Mouse (Mus musculus): ENCODE results near the gene Arf4. TPM values are rescaled to one million over a fixed set of nuclear protein-coding genes. Genes with fewer than 3 reads are reported as not detected.

The Arf4 gene
- total and polyA plus RNA-seq, 2 experiments from 2014 or later: 149 to 404 TPM

DNA sequence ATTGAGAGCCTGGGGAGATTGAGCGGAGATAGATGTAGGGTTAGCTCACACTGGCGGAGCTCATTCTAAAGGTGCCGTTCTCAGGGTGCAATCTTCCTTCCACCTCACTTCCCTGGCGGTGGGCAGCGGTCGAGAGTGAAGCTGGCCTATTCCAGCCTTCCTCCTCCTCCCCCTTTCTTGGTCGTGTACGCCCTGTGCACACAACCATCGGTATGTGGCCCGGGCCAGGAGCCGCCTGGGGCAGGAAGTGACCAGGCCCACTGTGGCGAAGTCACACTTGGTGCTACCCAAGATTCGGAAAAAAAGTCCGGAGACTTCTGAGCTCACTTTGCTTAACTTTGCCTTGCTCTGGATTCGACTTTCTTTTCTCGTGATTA, 822 bp downstream of the Arf4 start:
- Histone ChIP-seq H3K4me2 (ENCODE audit: low read depth, low read length, poor library complexity, severe bottlenecking) (peak overlapping the region; percentile 62), H3K4me3 (ENCODE audit: low read depth, low read length) (peak overlapping the region; percentile 89), H3K27me3 (ENCODE audit: insufficient read depth, low read length) (no peaks in the 10 kb centered on the region), H3K9ac (replicated peaks; ENCODE audit: low read length, poor library complexity, severe bottlenecking) (peak overlapping the region; percentile 87), H3K27ac (ENCODE audit: low read depth, low read length) (peak overlapping the region; percentile 96), H3K9me3 (ENCODE audit: low read length) (no peaks in the 10 kb centered on the region), H3K36me3 (ENCODE audit: insufficient read depth, low read length) (no peaks in the 10 kb centered on the region; the same call in 1 of the 2 replicates), H3K4me1 (ENCODE audit: insufficient read depth, low read length) (peaks cover 9% of the 10 kb centered on the region)
- TF ChIP-seq CTCF (IDR thresholded peaks at IDR 0.05): no peak
- DNase-seq (ENCODE audit: low spot score): peak; percentile 33
- 0% methylated on average over 16 of the region's 16 CpGs for WGBS
- no peak for ATAC-seq (ENCODE audit: low FRiP score)

GRCm38 (mm10) chr14:26639251-26639650, 1.4 kb downstream of the Arf4 start:
- no peaks in the 10 kb centered on the region for H3K9me3 ChIP-seq (ENCODE audit: low read length)
- peak overlapping the region; percentile 47; the same call in 1 of the 2 replicates for H3K27ac ChIP-seq (ENCODE audit: low read depth, low read length)
- H3K4me3 ChIP-seq (ENCODE audit: low read depth, low read length): peak overlapping the region; percentile 89
- H3K4me2 ChIP-seq (ENCODE audit: low read depth, low read length, poor library complexity, severe bottlenecking): peak overlapping the region; percentile 62
- ATAC-seq (ENCODE audit: low FRiP score) (no peak), DNase-seq (ENCODE audit: low spot score) (peak; percentile 31)
- 2% methylated on average over 11 of the region's 11 CpGs for WGBS
- no peaks in the 10 kb centered on the region for H3K27me3 ChIP-seq (ENCODE audit: insufficient read depth, low read length)
- H3K4me1 ChIP-seq (ENCODE audit: insufficient read depth, low read length): peaks cover 9% of the 10 kb centered on the region
- no peaks in the 10 kb centered on the region for H3K36me3 ChIP-seq (ENCODE audit: insufficient read depth, low read length)
- H3K9ac ChIP-seq (replicated peaks; ENCODE audit: low read length, poor library complexity, severe bottlenecking): peak overlapping the region; percentile 87
- no peak for TF ChIP-seq CTCF (IDR thresholded peaks at IDR 0.05)

- H3K36me3 ChIP-seq (ENCODE audit: insufficient read depth, low read length): no peaks in the 10 kb centered on the region
- no peak for ATAC-seq (ENCODE audit: low FRiP score)
- peak; percentile 55 for TF ChIP-seq CTCF (IDR thresholded peaks at IDR 0.05)
- 23% methylated on average over 2 of the region's 2 CpGs for WGBS
- no peaks in the 10 kb centered on the region for H3K9me3 ChIP-seq (ENCODE audit: low read length)
- H3K27me3 ChIP-seq (ENCODE audit: insufficient read depth, low read length): no peaks in the 10 kb centered on the region
- H3K4me3 ChIP-seq (ENCODE audit: low read depth, low read length): peak overlapping the region; percentile 89
- peaks cover 9% of the 10 kb centered on the region for H3K4me1 ChIP-seq (ENCODE audit: insufficient read depth, low read length)
- DNase-seq (ENCODE audit: low spot score): peak; percentile 43
- peak overlapping the region; percentile 62 for H3K4me2 ChIP-seq (ENCODE audit: low read depth, low read length, poor library complexity, severe bottlenecking)
- H3K27ac ChIP-seq (ENCODE audit: low read depth, low read length): no peak overlapping the region
- peak overlapping the region; percentile 87 for H3K9ac ChIP-seq (replicated peaks; ENCODE audit: low read length, poor library complexity, severe bottlenecking)
Observed at GRCm38 (mm10) chr14:26639961-26640360, 2.1 kb downstream of the Arf4 start.

- Histone ChIP-seq H3K9me3 (ENCODE audit: low read length) (no peaks in the 10 kb centered on the region), H3K4me1 (ENCODE audit: insufficient read depth, low read length) (peaks cover 11% of the 10 kb centered on the region), H3K9ac (replicated peaks; ENCODE audit: low read length, poor library complexity, severe bottlenecking) (no peak overlapping the region), H3K36me3 (ENCODE audit: insufficient read depth, low read length) (peaks cover 6% of the 10 kb centered on the region; the same call in 1 of the 2 replicates), H3K27ac (ENCODE audit: low read depth, low read length) (no peak overlapping the region), H3K27me3 (ENCODE audit: insufficient read depth, low read length) (no peaks in the 10 kb centered on the region), H3K4me2 (ENCODE audit: low read depth, low read length, poor library complexity, severe bottlenecking) (no peak overlapping the region), H3K4me3 (ENCODE audit: low read depth, low read length) (no peak overlapping the region)
- no peak for ATAC-seq (ENCODE audit: low FRiP score)
- no peak for DNase-seq (ENCODE audit: low spot score)
- no peak for TF ChIP-seq CTCF (IDR thresholded peaks at IDR 0.05)
- 67% methylated on average over 3 of the region's 3 CpGs for WGBS
Observed at GRCm38 (mm10) chr14:26643006-26643624, 5.2 kb downstream of the Arf4 start.

DNA sequence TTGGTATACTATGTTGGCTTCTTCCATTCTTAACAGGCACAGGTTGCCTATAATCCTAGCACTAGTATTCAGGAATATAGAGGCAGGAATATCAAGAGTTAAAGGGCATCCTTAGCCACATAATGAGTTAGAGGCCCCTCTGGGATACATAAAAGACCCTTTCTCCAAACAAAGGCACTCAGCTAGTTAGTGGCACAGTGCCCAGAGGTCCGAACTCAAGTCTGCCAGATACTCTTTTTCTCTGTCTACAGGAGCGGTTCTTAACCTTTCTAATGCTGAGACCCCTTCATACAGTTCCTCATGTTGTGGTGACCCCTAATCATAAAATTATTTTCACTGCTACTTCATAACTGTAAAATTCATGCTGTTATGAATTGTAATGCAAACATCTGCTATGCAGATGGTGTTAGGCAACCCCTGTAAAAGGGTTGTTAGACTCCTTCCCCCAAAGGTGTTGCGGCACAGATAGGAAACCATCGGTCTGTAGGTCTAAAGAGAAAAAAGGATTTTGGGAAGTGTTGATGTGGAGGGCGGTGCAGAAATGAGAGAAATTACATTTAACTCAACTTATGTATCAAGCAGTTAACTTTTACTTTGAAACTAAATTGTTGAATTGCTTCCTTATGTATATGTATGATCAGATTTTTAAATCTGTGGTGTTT, 8.2 kb downstream of the Arf4 start:
- Histone ChIP-seq H3K4me1 (ENCODE audit: insufficient read depth, low read length) (peaks cover 4% of the 10 kb centered on the region; the same call in 1 of the 2 replicates), H3K4me3 (ENCODE audit: low read depth, low read length) (no peak overlapping the region), H3K9ac (replicated peaks; ENCODE audit: low read length, poor library complexity, severe bottlenecking) (no peak overlapping the region), H3K9me3 (ENCODE audit: low read length) (no peaks in the 10 kb centered on the region), H3K4me2 (ENCODE audit: low read depth, low read length, poor library complexity, severe bottlenecking) (no peak overlapping the region), H3K27me3 (ENCODE audit: insufficient read depth, low read length) (no peaks in the 10 kb centered on the region), H3K27ac (ENCODE audit: low read depth, low read length) (no peak overlapping the region), H3K36me3 (ENCODE audit: insufficient read depth, low read length) (peaks cover 8% of the 10 kb centered on the region; the same call in 1 of the 2 replicates)
- peak; percentile 73 for DNase-seq (ENCODE audit: low spot score)
- no peak for ATAC-seq (ENCODE audit: low FRiP score)
- WGBS: 44% methylated on average over 5 of the region's 5 CpGs
- no peak for TF ChIP-seq CTCF (IDR thresholded peaks at IDR 0.05)

DNA sequence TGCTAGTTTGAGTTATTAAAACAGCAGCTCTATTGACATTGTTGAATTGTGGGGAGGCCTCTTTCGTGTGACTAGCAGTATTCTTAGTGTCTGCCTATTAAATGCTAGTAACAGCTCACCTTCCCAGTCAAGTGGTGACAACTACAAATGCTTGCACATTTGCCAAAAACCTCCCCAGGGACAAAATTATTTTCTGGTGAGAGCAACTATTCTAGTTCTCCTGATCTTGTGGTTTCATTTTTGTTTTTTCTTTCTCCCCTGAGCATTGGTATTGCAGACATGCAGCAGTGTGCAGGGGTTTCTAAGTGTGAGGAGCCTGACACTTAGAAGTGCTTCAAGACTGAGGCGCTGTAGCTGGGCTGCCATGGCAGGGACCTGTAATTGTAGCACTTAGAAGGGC, 9.9 kb downstream of the Arf4 start:
- peaks cover 8% of the 10 kb centered on the region; the same call in 1 of the 2 replicates for H3K36me3 ChIP-seq (ENCODE audit: insufficient read depth, low read length)
- H3K9ac ChIP-seq (replicated peaks; ENCODE audit: low read length, poor library complexity, severe bottlenecking): no peak overlapping the region
- no peaks in the 10 kb centered on the region for H3K9me3 ChIP-seq (ENCODE audit: low read length)
- peaks cover 4% of the 10 kb centered on the region; the same call in 1 of the 2 replicates for H3K4me1 ChIP-seq (ENCODE audit: insufficient read depth, low read length)
- DNase-seq (ENCODE audit: low spot score): no peak
- TF ChIP-seq CTCF (IDR thresholded peaks at IDR 0.05): no peak
- no peak overlapping the region for H3K4me3 ChIP-seq (ENCODE audit: low read depth, low read length)
- no peak for ATAC-seq (ENCODE audit: low FRiP score)
- 80% methylated on average over 2 of the region's 2 CpGs for WGBS
- no peak overlapping the region for H3K27ac ChIP-seq (ENCODE audit: low read depth, low read length)
- no peak overlapping the region for H3K4me2 ChIP-seq (ENCODE audit: low read depth, low read length, poor library complexity, severe bottlenecking)
- H3K27me3 ChIP-seq (ENCODE audit: insufficient read depth, low read length): no peaks in the 10 kb centered on the region
